Mouse (Mus musculus) mesoderm, embryonic 11.5 days (tissue): ENCODE measurements around the gene Cyp2w1.

Source experiments
- DNase-seq: peaks from one replicate; pipeline ENCODE4 v3.0.0-alpha.2; 2012; ENCODE audit warnings: low read depth, low spot score

The Cyp2w1 gene

DNA sequence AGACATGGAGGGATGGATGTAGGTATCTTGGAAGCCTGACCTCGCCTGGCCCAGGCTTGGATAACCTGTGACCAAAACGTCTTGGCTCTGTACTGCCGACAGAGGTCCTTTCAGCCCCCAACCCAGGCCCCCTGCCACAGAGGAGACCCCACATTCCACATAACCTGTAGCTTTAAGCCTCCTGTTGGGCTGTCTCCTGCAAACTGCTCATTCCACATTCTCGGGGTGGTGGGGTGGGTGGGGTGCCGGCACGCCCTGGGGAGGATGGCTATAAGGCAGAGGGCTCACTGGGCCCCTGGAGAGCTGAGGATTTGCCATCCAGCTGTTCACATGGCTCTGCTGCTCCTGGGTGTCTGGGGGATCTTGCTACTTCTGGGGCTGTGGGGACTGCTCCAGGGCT, at the start of gene Cyp2w1:
Gene Cyp2w1, plus strand, starts transcription at position 301 of the 400 bp plus-strand sequence.
- no peak for DNase-seq

- DNase-seq = no peak
These were observed 48.8 kb upstream of the Cyp2w1 start for GRCm38 (mm10) chr5:139303646-139304061.

GRCm38 (mm10) chr5:139309946-139310345, 42.5 kb upstream of the Cyp2w1 start:
- no peak for DNase-seq

- no peak for DNase-seq
These were observed 41.9 kb upstream of the Cyp2w1 start for GRCm38 (mm10) chr5:139310477-139310876.

- DNase-seq = no peak
These were observed 40.6 kb upstream of the Cyp2w1 start for GRCm38 (mm10) chr5:139311822-139312221.

GRCm38 (mm10) chr5:139313536-139313935, 38.9 kb upstream of the Cyp2w1 start:
- DNase-seq = no peak

GRCm38 (mm10) chr5:139314941-139315642, 37.3 kb upstream of the Cyp2w1 start:
- DNase-seq = no peak

DNA sequence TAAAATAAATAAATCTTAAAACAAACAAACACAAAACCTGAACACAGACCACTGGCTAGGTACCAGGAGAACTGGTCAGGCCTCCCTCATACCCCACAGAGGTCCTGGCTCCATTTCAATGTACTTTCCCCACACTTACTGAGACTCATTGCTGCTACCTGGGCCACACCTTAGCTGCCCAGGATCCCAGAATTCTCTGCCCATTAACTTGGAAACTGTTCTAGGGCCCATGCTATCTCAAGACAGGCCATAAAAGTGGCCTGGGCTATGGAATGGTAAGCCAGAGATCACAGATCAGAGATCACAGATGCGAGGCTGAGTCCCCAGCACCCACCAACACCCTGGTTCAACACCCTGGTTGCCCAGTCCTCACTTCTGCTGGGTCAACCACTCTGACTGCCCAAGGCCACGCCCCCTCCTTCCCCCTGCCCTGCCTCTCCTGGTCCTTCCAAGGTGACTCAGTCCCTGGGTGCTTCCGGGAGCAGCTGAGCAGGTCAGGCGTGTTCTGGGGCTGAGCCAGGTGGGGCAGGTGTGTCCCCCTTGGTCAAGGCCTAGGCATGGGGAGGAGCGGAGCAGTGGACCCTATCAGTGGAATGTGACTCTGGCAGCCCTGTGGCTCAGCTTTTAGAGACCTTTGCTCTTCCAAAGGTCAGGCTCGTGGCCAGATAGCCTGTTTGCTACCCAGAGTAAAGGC, 35.3 kb upstream of the Cyp2w1 start:
- no peak for DNase-seq

DNA sequence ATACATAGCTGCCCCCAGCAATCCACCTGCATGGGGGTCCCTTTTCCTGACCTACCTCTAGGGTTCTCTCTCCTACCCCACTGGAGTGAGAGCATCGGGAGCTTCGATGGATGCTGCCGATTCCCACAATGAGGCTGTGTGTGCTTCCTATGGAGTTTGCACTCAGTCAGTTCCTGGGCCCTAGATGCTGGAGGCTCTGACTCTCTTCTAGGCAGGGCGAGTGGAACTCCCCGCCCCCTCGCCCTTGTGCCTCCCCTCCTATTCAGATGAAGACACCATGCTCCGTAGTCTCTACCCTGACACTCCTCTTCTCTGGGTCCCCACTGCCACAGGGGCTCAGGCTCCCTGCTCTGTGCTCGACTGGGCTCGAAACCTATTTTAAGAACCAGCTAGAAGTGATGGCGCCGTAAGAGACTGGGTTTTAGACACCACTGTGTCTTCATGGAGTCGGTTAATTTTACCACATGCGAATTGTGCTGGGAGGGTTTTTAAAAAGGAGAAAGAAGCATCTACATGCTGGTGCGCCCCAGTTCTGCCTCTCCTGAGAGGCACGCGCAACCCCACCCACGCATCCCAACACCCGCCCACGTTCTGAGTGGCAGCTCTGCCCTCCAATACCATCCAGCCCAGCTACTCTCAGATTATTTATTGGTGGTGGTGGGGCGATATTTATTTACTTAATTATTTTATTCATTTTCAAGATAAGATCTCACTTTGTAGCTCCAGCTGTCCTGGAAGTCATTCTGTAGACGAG, 34.5 kb upstream of the Cyp2w1 start:
- no peak for DNase-seq

- DNase-seq = no peak
These were observed 32.0 kb upstream of the Cyp2w1 start for GRCm38 (mm10) chr5:139320424-139320823.

DNA sequence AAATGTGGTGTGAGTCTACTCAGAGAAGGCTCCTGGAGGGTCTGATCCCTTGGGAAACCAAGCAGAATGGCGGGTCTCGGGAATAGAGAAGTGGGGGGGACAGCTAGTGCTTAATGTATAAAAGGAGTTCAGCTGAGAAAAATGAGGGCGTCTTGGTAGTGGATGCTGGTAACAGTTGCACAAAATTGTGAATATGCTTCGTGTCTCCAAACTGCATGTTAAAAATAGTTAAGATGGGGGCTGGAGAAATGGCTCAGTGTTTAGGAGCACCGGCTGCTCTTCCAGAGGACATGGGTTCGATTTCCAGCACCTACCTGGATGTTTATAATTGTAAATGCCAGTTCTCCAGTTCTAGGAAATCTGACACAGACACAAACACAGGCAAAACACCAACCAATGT, 31.1 kb upstream of the Cyp2w1 start:
- DNase-seq = no peak

DNA sequence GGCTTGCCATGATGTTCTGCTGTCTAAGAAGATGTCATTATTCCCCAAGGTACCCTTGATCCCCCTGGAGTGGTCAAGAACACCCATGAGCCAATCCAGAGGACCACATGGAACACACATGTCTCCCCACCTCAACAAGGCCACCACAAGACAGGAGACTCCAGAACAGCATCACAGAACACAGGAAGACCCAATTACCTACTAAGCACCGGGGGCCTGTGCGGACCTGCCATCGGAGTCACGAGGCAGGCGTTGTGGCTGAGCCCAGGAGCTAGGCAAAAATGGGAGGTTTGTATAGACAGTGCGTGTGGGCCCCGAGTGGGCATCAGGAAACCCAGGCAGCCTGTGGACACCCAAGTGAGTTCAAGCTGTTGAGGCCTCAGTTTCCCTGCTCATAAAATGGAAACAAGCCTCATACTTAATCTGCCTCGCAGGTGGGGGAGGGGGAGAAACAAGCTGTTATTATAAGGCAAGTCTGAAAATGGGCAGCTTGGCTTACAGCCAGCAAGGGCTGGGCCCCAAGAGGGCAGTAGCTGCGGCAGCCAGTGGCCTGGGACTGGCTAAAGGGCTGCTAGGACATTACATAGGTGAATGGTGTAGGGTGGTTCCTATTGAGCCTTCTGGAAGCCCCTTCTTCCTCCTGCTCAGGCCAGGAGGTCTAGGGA, 29.0 kb upstream of the Cyp2w1 start:
- DNase-seq = no peak

- no peak for DNase-seq
These were observed 28.3 kb upstream of the Cyp2w1 start for GRCm38 (mm10) chr5:139324045-139324491.

GRCm38 (mm10) chr5:139324691-139325394, 27.6 kb upstream of the Cyp2w1 start:
- no peak for DNase-seq

DNA sequence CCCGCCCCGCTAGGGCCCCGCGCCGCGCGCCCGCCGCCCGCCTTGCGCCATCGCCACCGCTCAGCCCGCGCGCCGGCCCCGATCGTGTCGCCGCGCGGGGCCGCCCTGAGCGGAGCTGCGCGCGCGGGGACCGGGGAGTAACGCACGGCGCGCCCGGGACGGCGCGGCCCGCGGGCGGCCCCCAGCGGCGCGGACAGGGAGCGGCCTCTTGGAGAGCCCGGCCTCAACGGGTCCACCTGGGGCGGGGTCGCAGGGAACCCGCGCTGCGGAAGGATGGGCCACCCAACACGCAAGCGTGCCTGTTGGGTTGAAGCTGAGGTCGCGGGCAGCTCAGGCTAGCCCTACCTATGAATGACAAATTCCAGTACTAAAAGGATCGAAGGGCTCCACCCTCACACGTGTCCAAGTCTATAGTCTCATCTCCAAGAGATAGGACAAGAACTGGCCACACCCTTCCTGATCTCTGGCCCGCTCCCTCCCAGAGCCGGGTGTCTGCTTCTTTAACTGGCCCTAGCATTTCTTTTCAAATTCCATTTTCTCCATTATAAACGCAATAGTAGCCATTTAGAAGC, 26.9 kb upstream of the Cyp2w1 start, which contains the start of gene Adap1:
Gene Adap1, minus strand, starts transcription at position 228 of the 572 bp plus-strand sequence.
- peak; percentile 47 for DNase-seq

DNA sequence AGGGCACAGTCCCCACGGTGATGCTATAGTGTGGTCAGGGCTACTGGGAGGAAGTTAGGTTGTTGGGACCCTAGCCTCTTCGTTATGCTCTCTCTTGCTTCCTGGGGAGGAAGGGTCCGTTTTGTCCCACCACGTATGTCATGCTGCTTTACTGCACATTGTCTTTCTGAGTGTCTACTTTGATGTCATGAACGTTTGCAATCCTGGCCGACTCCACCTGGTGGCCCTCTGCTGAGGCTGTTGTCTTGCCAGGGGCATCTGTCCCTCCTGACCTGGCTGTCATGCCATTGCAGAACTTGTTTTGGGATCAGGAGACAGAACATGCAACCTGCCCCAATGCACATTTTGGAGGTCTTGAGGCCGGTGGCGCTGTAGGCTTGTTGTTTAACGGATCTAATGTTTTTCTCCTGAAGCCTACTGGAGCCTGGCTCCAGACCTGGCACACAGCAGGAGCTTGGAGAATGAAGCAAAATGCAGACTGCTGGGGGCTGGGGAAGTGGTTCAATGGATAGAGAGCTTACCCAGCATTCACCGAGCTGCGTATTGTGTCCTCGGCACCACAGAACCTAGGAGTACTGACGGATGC, 26.2 kb upstream of the Cyp2w1 start:
- no peak for DNase-seq

- DNase-seq = no peak
These were observed 25.3 kb upstream of the Cyp2w1 start for GRCm38 (mm10) chr5:139326986-139327633.

- DNase-seq = no peak
These were observed 24.8 kb upstream of the Cyp2w1 start for GRCm38 (mm10) chr5:139327634-139328020.

- DNase-seq = no peak
These were observed 21.7 kb upstream of the Cyp2w1 start for GRCm38 (mm10) chr5:139330766-139331165.

DNA sequence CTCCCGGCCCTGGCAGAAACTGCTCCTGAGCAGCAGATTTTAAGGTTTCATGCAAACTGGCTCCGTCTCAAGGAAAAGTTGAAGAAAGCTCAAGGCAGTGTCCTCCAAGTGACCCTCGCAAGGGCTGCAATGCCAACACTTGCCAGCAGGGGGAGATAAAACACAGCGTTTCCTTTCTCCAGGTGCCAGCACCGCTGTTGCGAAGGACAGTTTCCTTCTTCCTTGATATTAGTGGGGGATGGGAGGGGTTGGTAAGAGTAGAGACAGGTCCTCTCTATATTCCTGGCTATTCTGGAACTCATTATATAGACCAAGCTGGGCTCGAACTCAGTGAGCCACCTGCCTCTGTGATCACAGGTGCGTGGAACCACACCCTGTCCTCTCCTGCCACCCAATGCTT, 20.7 kb upstream of the Cyp2w1 start:
- peak; percentile 80 for DNase-seq
